Mouse (Mus musculus) layer of hippocampus, postnatal 14 days (tissue): ENCODE data around the gene Car9. TPM values are rescaled to one million over a fixed set of nuclear protein-coding genes. Genes with fewer than 3 reads are reported as not detected.

Experiments used
- DNase-seq, 2 experiments: peaks; one replicate each; pipeline ENCODE4 v3.0.0; 2021 to 2022; ENCODE audit warnings: low spot score in 2 of 2, mixed read lengths in 1 of 2
- total RNA-seq, 2 experiments: library from RNA; stranded (reverse); gene quantifications; 2 replicates each; pipeline ENCODE4 v1.2.3; 2021

The Car9 gene
- total RNA-seq, 2 experiments from 2014 or later: not detected

- peak; percentile 97 for DNase-seq
Measured at GRCm38 (mm10) chr4:43493186-43493845, 13.4 kb upstream of the Car9 start.

GRCm38 (mm10) chr4:43493846-43494240 lies 12.9 kb upstream of the Car9 start:
- no peak for DNase-seq

GRCm38 (mm10) chr4:43496587-43496986 lies 10.2 kb upstream of the Car9 start:
- no peak for DNase-seq

GRCm38 (mm10) chr4:43497405-43497804 lies 9.4 kb upstream of the Car9 start:
- no peak for DNase-seq

- DNase-seq: no peak
Measured at GRCm38 (mm10) chr4:43497946-43498345, 8.8 kb upstream of the Car9 start.

GRCm38 (mm10) chr4:43498983-43499382 lies 7.8 kb upstream of the Car9 start:
- no peak for DNase-seq

- peak; percentile 56 to 64 for DNase-seq
Measured at GRCm38 (mm10) chr4:43499407-43500333, 7.1 kb upstream of the Car9 start, which contains the start of gene Arhgef39. TSS of gene Arhgef39 (minus strand) at chr4:43499695.

- DNase-seq: no peak
Measured at GRCm38 (mm10) chr4:43503041-43503440, 3.7 kb upstream of the Car9 start.

DNA sequence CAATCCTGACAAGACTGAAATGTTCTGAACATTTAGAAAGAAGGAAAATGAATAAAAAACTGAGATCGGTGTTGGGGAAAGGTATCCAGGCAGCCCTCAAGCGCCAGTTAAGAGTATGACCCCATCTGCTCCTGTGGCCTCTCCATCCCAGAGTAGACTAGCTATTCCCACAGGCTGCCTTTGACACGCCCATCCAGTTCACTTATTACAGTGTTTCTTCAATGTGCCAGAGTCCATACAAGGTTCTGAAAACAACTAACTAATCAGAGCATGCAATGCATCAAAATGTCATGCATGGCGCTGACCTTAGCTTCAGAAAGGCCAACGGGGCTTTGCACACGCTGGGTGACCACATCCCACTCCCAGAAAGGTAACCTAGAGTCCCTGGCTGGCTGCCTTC lies 3.3 kb upstream of the Car9 start:
- DNase-seq: no peak

GRCm38 (mm10) chr4:43504269-43504668 lies 2.5 kb upstream of the Car9 start:
- no peak for DNase-seq

GRCm38 (mm10) chr4:43506074-43506473 lies 692 bp upstream of the Car9 start:
- DNase-seq: no peak

GRCm38 (mm10) chr4:43507938-43508665 lies 1.3 kb downstream of the Car9 start:
- DNase-seq: no peak

- DNase-seq: no peak
Measured at GRCm38 (mm10) chr4:43508666-43508997, 1.9 kb downstream of the Car9 start.

- DNase-seq: no peak
Measured at GRCm38 (mm10) chr4:43509109-43509508, 2.3 kb downstream of the Car9 start.

DNA sequence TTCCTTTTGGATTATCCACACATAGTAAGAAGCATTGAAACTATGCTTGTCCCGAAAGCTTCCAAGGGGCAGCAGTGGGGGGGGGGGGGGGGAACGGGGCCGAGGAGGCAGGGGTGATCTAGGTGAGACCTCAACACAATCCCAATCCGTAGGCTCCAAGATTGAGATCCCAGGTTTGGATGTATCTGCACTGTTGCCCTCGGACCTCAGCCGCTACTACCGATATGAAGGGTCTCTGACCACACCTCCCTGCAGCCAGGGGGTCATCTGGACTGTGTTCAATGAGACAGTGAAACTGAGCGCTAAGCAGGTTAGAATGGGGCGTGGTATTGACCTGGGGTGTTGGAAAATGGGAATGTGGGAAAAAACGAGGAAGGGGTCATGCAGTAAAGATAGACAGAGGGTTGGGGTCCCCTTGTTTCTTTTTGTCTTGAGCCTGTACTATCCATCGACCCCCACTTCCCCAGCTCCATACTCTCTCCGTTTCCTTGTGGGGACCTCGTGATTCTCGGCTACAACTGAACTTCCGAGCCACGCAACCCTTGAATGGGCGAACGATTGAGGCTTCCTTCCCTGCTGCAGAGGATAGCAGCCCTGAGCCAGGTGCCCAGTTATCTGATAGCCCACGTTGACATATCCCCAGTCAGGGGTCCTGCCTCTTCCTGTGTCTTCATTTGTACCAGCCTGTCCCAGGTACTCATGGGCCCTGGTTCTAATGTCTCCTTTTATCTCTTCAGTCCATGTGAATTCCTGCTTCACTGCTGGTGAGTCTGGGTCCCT lies 5.1 kb downstream of the Car9 start:
- DNase-seq: no peak

GRCm38 (mm10) chr4:43512653-43513052 lies 5.9 kb downstream of the Car9 start:
- DNase-seq: no peak

DNA sequence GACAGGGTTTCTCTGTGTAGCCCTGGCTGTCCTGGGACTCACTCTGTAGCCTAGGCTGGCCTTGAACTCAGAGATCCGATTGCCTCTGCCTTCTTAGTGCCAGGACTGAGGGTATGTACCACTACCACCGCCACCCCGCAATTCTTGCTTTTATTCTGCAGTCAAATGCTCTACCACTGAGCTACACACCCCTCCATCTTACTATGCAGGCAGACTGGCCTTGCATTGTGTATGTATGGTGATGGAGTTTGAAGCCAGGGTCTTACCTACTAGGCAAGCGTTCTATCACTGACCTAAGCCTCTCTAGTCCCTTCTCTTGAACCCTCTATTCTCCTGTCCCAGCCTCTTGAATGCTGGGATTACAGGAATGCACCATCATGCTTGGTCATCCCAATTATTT lies 6.5 kb downstream of the Car9 start:
- no peak for DNase-seq

DNA sequence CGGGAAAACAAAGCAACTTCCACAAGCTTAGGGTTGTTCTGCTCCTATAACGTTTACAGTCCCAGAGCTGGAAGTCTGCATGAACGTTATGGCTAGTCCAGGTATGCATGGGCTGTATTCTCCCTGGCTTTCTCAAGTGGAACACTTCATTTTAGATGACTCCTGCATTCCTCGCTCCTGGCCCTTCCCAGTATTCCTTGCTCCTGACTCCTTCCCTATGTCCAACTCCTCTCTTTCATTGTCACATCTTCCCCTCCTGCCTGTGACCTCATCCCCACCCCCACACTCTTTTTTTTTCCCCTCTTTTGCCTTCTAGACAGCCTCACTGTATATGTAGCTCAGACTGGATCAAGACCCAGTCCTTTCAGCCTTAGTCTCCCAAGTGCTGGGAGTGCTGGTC lies 7.0 kb downstream of the Car9 start:
- no peak for DNase-seq

- no peak for DNase-seq
Measured at GRCm38 (mm10) chr4:43515764-43516708, 9.3 kb downstream of the Car9 start.

- no peak for DNase-seq
Measured at GRCm38 (mm10) chr4:43519551-43519950, 12.8 kb downstream of the Car9 start.
